Mouse (Mus musculus) midbrain, embryonic 13.5 days (tissue): ENCODE results near the gene Rhpn2. TPM values are rescaled to one million over a fixed set of nuclear protein-coding genes. Genes with fewer than 3 reads are reported as not detected.

ENCODE experiments used
- ATAC-seq: fragments of 200-750 bp; cut with Nextera tagmentation; 2 replicates; pipeline ENCODE4 v1.8.0; 2017; ENCODE audit warnings: mild to moderate bottlenecking, moderate TSS enrichment, moderate library complexity
- H3K27ac ChIP-seq: fragments of 300-500 bp; sonication (generic); 2 replicates; pipeline ENCODE4 v1.5.1; 2015; ENCODE audit warnings: inconsistent platforms, mild to moderate bottlenecking, moderate library complexity
- H3K27me3 ChIP-seq: fragments of 300-500 bp; sonication (generic); 2 replicates; pipeline ENCODE4 v1.6.1; 2015; ENCODE audit warnings: mild to moderate bottlenecking, inconsistent platforms
- H3K36me3 ChIP-seq: fragments of 300-500 bp; sonication (generic); 2 replicates; pipeline ENCODE4 v1.6.1; 2015; ENCODE audit warnings: mild to moderate bottlenecking, inconsistent platforms
- H3K4me1 ChIP-seq: fragments of 300-500 bp; sonication (generic); replicated peaks from 2 replicates; pipeline ENCODE4 v1.6.1; 2015; ENCODE audit warnings: inconsistent platforms
- H3K4me2 ChIP-seq: fragments of 300-500 bp; sonication (generic); replicated peaks from 2 replicates; pipeline ENCODE4 v1.6.1; 2015; ENCODE audit warnings: moderate library complexity, mild to moderate bottlenecking, inconsistent platforms
- H3K4me3 ChIP-seq: fragments of 300-500 bp; sonication (generic); replicated peaks from 2 replicates; pipeline ENCODE4 v1.5.1; 2015; ENCODE audit warnings: mild to moderate bottlenecking, inconsistent platforms
- H3K9ac ChIP-seq: fragments of 300-500 bp; sonication (generic); replicated peaks from 2 replicates; pipeline ENCODE4 v1.6.1; 2015; ENCODE audit warnings: mild to moderate bottlenecking, inconsistent platforms
- H3K9me3 ChIP-seq: fragments of 300-500 bp; sonication (generic); 2 replicates; pipeline ENCODE4 v1.6.1; 2016; ENCODE audit warnings: mild to moderate bottlenecking, inconsistent platforms
- WGBS: fragments of 180-500 bp; shearing (Covaris S2); methylation state at CpG from one replicate; pipeline ENCODE4 v1.1.7; 2015; 5-methylcytosine and 5-hydroxymethylcytosine counted together
- polyA plus RNA-seq: library from polyadenylated mRNA; unstranded; fragments of >200 nt; fragmentation: Nextera tagmentation; extraction: Ambion mirVana; gene quantifications from 2 replicates; pipeline ENCODE4 v1.2.1, GENCODE M21; 2015

Rhpn2 gene
- polyA plus RNA-seq, 1 experiment from 2014 or later = 1.3 TPM

GRCm38 (mm10) chr7:35379492-35380119, 45.6 kb downstream of the Rhpn2 start:
- no peaks in the 10 kb centered on the region for H3K36me3 ChIP-seq
- no peaks in the 10 kb centered on the region for H3K9me3 ChIP-seq
- peak; percentile 37; the same call in 1 of the 2 replicates for ATAC-seq
- H3K4me2 ChIP-seq = no peak overlapping the region
- WGBS = 39% methylated on average over 16 of the region's 16 CpGs
- no peak overlapping the region for H3K27ac ChIP-seq
- no peak overlapping the region for H3K4me3 ChIP-seq
- H3K9ac ChIP-seq = no peak overlapping the region
- no peaks in the 10 kb centered on the region for H3K27me3 ChIP-seq
- H3K4me1 ChIP-seq = no peaks in the 10 kb centered on the region

- no peaks in the 10 kb centered on the region for H3K36me3 ChIP-seq
- H3K4me3 ChIP-seq = no peak overlapping the region
- no peak overlapping the region for H3K4me2 ChIP-seq
- no peaks in the 10 kb centered on the region for H3K27me3 ChIP-seq
- no peak overlapping the region for H3K27ac ChIP-seq
- 94% methylated on average over 8 of the region's 8 CpGs for WGBS
- no peak overlapping the region for H3K9ac ChIP-seq
- no peaks in the 10 kb centered on the region for H3K4me1 ChIP-seq
- no peaks in the 10 kb centered on the region for H3K9me3 ChIP-seq
- no peak for ATAC-seq
These were observed 46.4 kb downstream of the Rhpn2 start for GRCm38 (mm10) chr7:35380351-35380750.

GRCm38 (mm10) chr7:35381861-35382260, 47.9 kb downstream of the Rhpn2 start:
- Histone ChIP-seq H3K9me3 (no peaks in the 10 kb centered on the region), H3K27ac (no peak overlapping the region), H3K4me2 (no peak overlapping the region), H3K27me3 (no peaks in the 10 kb centered on the region), H3K9ac (no peak overlapping the region), H3K36me3 (no peaks in the 10 kb centered on the region), H3K4me3 (no peak overlapping the region), H3K4me1 (no peaks in the 10 kb centered on the region)
- ATAC-seq = no peak
- 40% methylated on average over 16 of the region's 16 CpGs for WGBS

GRCm38 (mm10) chr7:35382706-35383353, 48.9 kb downstream of the Rhpn2 start:
- no peak for ATAC-seq
- no peak overlapping the region for H3K4me3 ChIP-seq
- H3K4me1 ChIP-seq = no peaks in the 10 kb centered on the region
- H3K9ac ChIP-seq = no peak overlapping the region
- H3K4me2 ChIP-seq = no peak overlapping the region
- H3K27ac ChIP-seq = no peak overlapping the region
- WGBS = 58% methylated on average over 2 of the region's 2 CpGs
- H3K27me3 ChIP-seq = no peaks in the 10 kb centered on the region
- no peaks in the 10 kb centered on the region for H3K36me3 ChIP-seq
- no peaks in the 10 kb centered on the region for H3K9me3 ChIP-seq

- Histone ChIP-seq H3K4me1 (no peaks in the 10 kb centered on the region), H3K36me3 (no peaks in the 10 kb centered on the region; the same call in 1 of the 2 replicates), H3K9me3 (no peaks in the 10 kb centered on the region), H3K4me2 (no peak overlapping the region), H3K4me3 (no peak overlapping the region), H3K27me3 (no peaks in the 10 kb centered on the region), H3K27ac (no peak overlapping the region), H3K9ac (no peak overlapping the region)
- 59% methylated on average over 6 of the region's 6 CpGs for WGBS
- no peak for ATAC-seq
These were observed 52.6 kb downstream of the Rhpn2 start for GRCm38 (mm10) chr7:35386525-35386952.

GRCm38 (mm10) chr7:35388694-35389093, 54.7 kb downstream of the Rhpn2 start:
- Histone ChIP-seq H3K27ac (no peak overlapping the region), H3K27me3 (no peaks in the 10 kb centered on the region), H3K4me1 (no peaks in the 10 kb centered on the region), H3K4me2 (no peak overlapping the region), H3K36me3 (peaks cover 19% of the 10 kb centered on the region), H3K4me3 (no peak overlapping the region), H3K9me3 (no peaks in the 10 kb centered on the region), H3K9ac (no peak overlapping the region)
- WGBS = 72% methylated on average over 6 of the region's 6 CpGs
- no peak for ATAC-seq

- H3K27ac ChIP-seq = no peak overlapping the region
- no peaks in the 10 kb centered on the region for H3K9me3 ChIP-seq
- H3K4me2 ChIP-seq = no peak overlapping the region
- peaks cover 32% of the 10 kb centered on the region for H3K36me3 ChIP-seq
- H3K4me1 ChIP-seq = peaks cover 19% of the 10 kb centered on the region
- H3K9ac ChIP-seq = no peak overlapping the region
- no peak overlapping the region for H3K4me3 ChIP-seq
- 59% methylated on average over 5 of the region's 5 CpGs for WGBS
- H3K27me3 ChIP-seq = no peaks in the 10 kb centered on the region
- no peak for ATAC-seq
These were observed 59.0 kb downstream of the Rhpn2 start for GRCm38 (mm10) chr7:35392935-35393334.

- ATAC-seq = peak; percentile 2; the same call in 1 of the 2 replicates
- no peak overlapping the region for H3K27ac ChIP-seq
- H3K4me2 ChIP-seq = peak overlapping the region; percentile 83
- peak overlapping the region; percentile 75 for H3K9ac ChIP-seq
- H3K27me3 ChIP-seq = no peaks in the 10 kb centered on the region
- peaks cover 23% of the 10 kb centered on the region for H3K4me1 ChIP-seq
- peaks cover 48% of the 10 kb centered on the region for H3K36me3 ChIP-seq
- H3K4me3 ChIP-seq = peak overlapping the region; percentile 71
- 11% methylated on average over 17 of the region's 17 CpGs for WGBS
- no peaks in the 10 kb centered on the region for H3K9me3 ChIP-seq
These were observed 61.9 kb downstream of the Rhpn2 start for GRCm38 (mm10) chr7:35395734-35396456.

GRCm38 (mm10) chr7:35396542-35397168, 62.7 kb downstream of the Rhpn2 start, which contains the start of the genes Faap24 and Cep89:
Gene Faap24 (minus strand): TSS chr7:35396836.
Gene Cep89 (plus strand): TSS chr7:35397035.
- H3K9me3 ChIP-seq = no peaks in the 10 kb centered on the region

GRCm38 (mm10) chr7:35401169-35401568, 67.2 kb downstream of the Rhpn2 start:
- no peak overlapping the region for H3K4me2 ChIP-seq
- 91% methylated on average over 4 of the region's 4 CpGs for WGBS
- no peaks in the 10 kb centered on the region for H3K9me3 ChIP-seq
- H3K4me3 ChIP-seq = no peak overlapping the region
- no peaks in the 10 kb centered on the region for H3K27me3 ChIP-seq
- no peak overlapping the region for H3K27ac ChIP-seq
- H3K9ac ChIP-seq = no peak overlapping the region
- H3K36me3 ChIP-seq = peaks cover 67% of the 10 kb centered on the region
- H3K4me1 ChIP-seq = peaks cover 13% of the 10 kb centered on the region
- ATAC-seq = no peak

More at GRCm38 (mm10) chr7:35396542-35397168, 62.7 kb downstream of the Rhpn2 start, which contains the start of the genes Faap24 and Cep89:
- peaks cover 23% of the 10 kb centered on the region for H3K4me1 ChIP-seq
- WGBS = under 1% methylated on average over 28 of the region's 28 CpGs
- H3K36me3 ChIP-seq = peaks cover 54% of the 10 kb centered on the region
- no peaks in the 10 kb centered on the region for H3K27me3 ChIP-seq
- no peak within 1 kb of the TSS for H3K27ac ChIP-seq
- H3K4me3 ChIP-seq = peak within 1 kb of the TSS; percentile 71
- ATAC-seq = peak; percentile 99
- H3K4me2 ChIP-seq = peak within 1 kb of the TSS; percentile 83
- H3K9ac ChIP-seq = peak within 1 kb of the TSS; percentile 75

- 74% methylated on average over 5 of the region's 5 CpGs for WGBS
- H3K9me3 ChIP-seq = no peaks in the 10 kb centered on the region
- no peaks in the 10 kb centered on the region for H3K27me3 ChIP-seq
- ATAC-seq = no peak
- H3K27ac ChIP-seq = no peak overlapping the region
- H3K36me3 ChIP-seq = peaks cover 86% of the 10 kb centered on the region
- H3K4me1 ChIP-seq = no peaks in the 10 kb centered on the region
- H3K4me3 ChIP-seq = no peak overlapping the region
- H3K9ac ChIP-seq = no peak overlapping the region
- no peak overlapping the region for H3K4me2 ChIP-seq
These were observed 81.3 kb downstream of the Rhpn2 start for GRCm38 (mm10) chr7:35415226-35415625.
